Mouse (Mus musculus): ENCODE measurements around the gene Elp1. TPM values are rescaled to one million over a fixed set of nuclear protein-coding genes. Genes with fewer than 3 reads are reported as not detected.
A peak's percentile ranks its signal among the peaks of the same experiment; 100 is the strongest.

Gene Elp1
- polyA plus RNA-seq, 1 experiment from 2014 or later: 25.8 TPM

GRCm38 (mm10) chr4:56840297-56840696 lies 38.2 kb upstream of the Elp1 start:
- H3K36me3 ChIP-seq (ENCODE audit: control insufficient read depth, insufficient read depth): peaks cover 12% of the 10 kb centered on the region; the same call in 1 of the 2 replicates
- ATAC-seq (replicated peaks; ENCODE audit: extremely low read depth, insufficient read depth, low FRiP score): no peak
- no peak overlapping the region for H3K4me3 ChIP-seq (ENCODE audit: low read length)
- 72% methylated on average over 3 of the region's 3 CpGs for WGBS
- H3K9me3 ChIP-seq (replicated peaks; ENCODE audit: control insufficient read depth, low read length): peaks cover 5% of the 10 kb centered on the region; the same call in 1 of the 2 replicates
- H3K9ac ChIP-seq (ENCODE audit: low read length): no peak overlapping the region
- H3K4me2 ChIP-seq (ENCODE audit: low read depth, low read length): no peak overlapping the region
- no peaks in the 10 kb centered on the region for H3K4me1 ChIP-seq (ENCODE audit: control insufficient read depth, insufficient read depth, low read length)
- no peak overlapping the region for H3K27ac ChIP-seq (ENCODE audit: low read length)
- no peaks in the 10 kb centered on the region for H3K27me3 ChIP-seq (ENCODE audit: control insufficient read depth, insufficient read depth, low read length)

- peaks cover 2% of the 10 kb centered on the region; the same call in 1 of the 2 replicates for H3K36me3 ChIP-seq (ENCODE audit: control insufficient read depth, insufficient read depth)
- ATAC-seq (replicated peaks; ENCODE audit: extremely low read depth, insufficient read depth, low FRiP score): no peak
- no peaks in the 10 kb centered on the region for H3K9me3 ChIP-seq (replicated peaks; ENCODE audit: control insufficient read depth, low read length)
Measured at GRCm38 (mm10) chr4:56837661-56838060, 35.5 kb upstream of the Elp1 start.

GRCm38 (mm10) chr4:56831998-56832397 lies 29.9 kb upstream of the Elp1 start:
- Histone ChIP-seq H3K36me3 (ENCODE audit: control insufficient read depth, insufficient read depth) (peaks cover 12% of the 10 kb centered on the region), H3K27me3 (ENCODE audit: control insufficient read depth, insufficient read depth, low read length) (no peaks in the 10 kb centered on the region), H3K4me2 (ENCODE audit: low read depth, low read length) (no peak overlapping the region), H3K9ac (ENCODE audit: low read length) (no peak overlapping the region), H3K4me1 (ENCODE audit: control insufficient read depth, insufficient read depth, low read length) (no peaks in the 10 kb centered on the region), H3K9me3 (replicated peaks; ENCODE audit: control insufficient read depth, low read length) (no peaks in the 10 kb centered on the region), H3K4me3 (ENCODE audit: low read length) (no peak overlapping the region), H3K27ac (ENCODE audit: low read length) (no peak overlapping the region)
- 64% methylated on average over 7 of the region's 7 CpGs for WGBS
- no peak for ATAC-seq (replicated peaks; ENCODE audit: extremely low read depth, insufficient read depth, low FRiP score)

More at GRCm38 (mm10) chr4:56837661-56838060, 35.5 kb upstream of the Elp1 start:
- H3K27me3 ChIP-seq (ENCODE audit: control insufficient read depth, insufficient read depth, low read length): no peaks in the 10 kb centered on the region
- H3K27ac ChIP-seq (ENCODE audit: low read length): no peak overlapping the region
- H3K4me3 ChIP-seq (ENCODE audit: low read length): no peak overlapping the region
- WGBS: 64% methylated on average over 6 of the region's 6 CpGs
- H3K4me2 ChIP-seq (ENCODE audit: low read depth, low read length): no peak overlapping the region
- no peaks in the 10 kb centered on the region for H3K4me1 ChIP-seq (ENCODE audit: control insufficient read depth, insufficient read depth, low read length)
- no peak overlapping the region for H3K9ac ChIP-seq (ENCODE audit: low read length)

- no peaks in the 10 kb centered on the region for H3K27me3 ChIP-seq (ENCODE audit: control insufficient read depth, insufficient read depth, low read length)
- no peaks in the 10 kb centered on the region for H3K9me3 ChIP-seq (replicated peaks; ENCODE audit: control insufficient read depth, low read length)
- H3K4me2 ChIP-seq (ENCODE audit: low read depth, low read length): peak overlapping the region; percentile 30; the same call in 1 of the 2 replicates
- H3K9ac ChIP-seq (ENCODE audit: low read length): no peak overlapping the region
- no peaks in the 10 kb centered on the region for H3K4me1 ChIP-seq (ENCODE audit: control insufficient read depth, insufficient read depth, low read length)
- H3K27ac ChIP-seq (ENCODE audit: low read length): peak overlapping the region; percentile 17; the same call in 1 of the 2 replicates
- H3K4me3 ChIP-seq (ENCODE audit: low read length): no peak overlapping the region
- H3K36me3 ChIP-seq (ENCODE audit: control insufficient read depth, insufficient read depth): peaks cover 12% of the 10 kb centered on the region
- peak; percentile 69 for ATAC-seq (replicated peaks; ENCODE audit: extremely low read depth, insufficient read depth, low FRiP score)
- WGBS: 54% methylated on average over 13 of the region's 13 CpGs
Measured at GRCm38 (mm10) chr4:56831013-56831609, 29.0 kb upstream of the Elp1 start.

- Histone ChIP-seq H3K9me3 (replicated peaks; ENCODE audit: control insufficient read depth, low read length) (no peaks in the 10 kb centered on the region), H3K27ac (ENCODE audit: low read length) (0 out of 2 replicates have a peak overlapping the region, but pooled peaks have one; percentile 31), H3K27me3 (ENCODE audit: control insufficient read depth, insufficient read depth, low read length) (no peaks in the 10 kb centered on the region), H3K36me3 (ENCODE audit: control insufficient read depth, insufficient read depth) (peaks cover 12% of the 10 kb centered on the region), H3K4me3 (ENCODE audit: low read length) (no peak overlapping the region), H3K4me1 (ENCODE audit: control insufficient read depth, insufficient read depth, low read length) (no peaks in the 10 kb centered on the region), H3K9ac (ENCODE audit: low read length) (no peak overlapping the region), H3K4me2 (ENCODE audit: low read depth, low read length) (no peak overlapping the region)
- 55% methylated on average over 7 of the region's 7 CpGs for WGBS
- no peak for ATAC-seq (replicated peaks; ENCODE audit: extremely low read depth, insufficient read depth, low FRiP score)
Measured at GRCm38 (mm10) chr4:56829511-56829921, 27.4 kb upstream of the Elp1 start.

GRCm38 (mm10) chr4:56828932-56829331 lies 26.8 kb upstream of the Elp1 start:
- H3K4me2 ChIP-seq (ENCODE audit: low read depth, low read length): no peak overlapping the region
- no peak overlapping the region for H3K4me3 ChIP-seq (ENCODE audit: low read length)
- no peak overlapping the region for H3K9ac ChIP-seq (ENCODE audit: low read length)
- no peak for ATAC-seq (replicated peaks; ENCODE audit: extremely low read depth, insufficient read depth, low FRiP score)
- no peaks in the 10 kb centered on the region for H3K9me3 ChIP-seq (replicated peaks; ENCODE audit: control insufficient read depth, low read length)
- H3K27ac ChIP-seq (ENCODE audit: low read length): no peak overlapping the region
- H3K4me1 ChIP-seq (ENCODE audit: control insufficient read depth, insufficient read depth, low read length): no peaks in the 10 kb centered on the region
- WGBS: 75% methylated on average over 3 of the region's 3 CpGs
- peaks cover 12% of the 10 kb centered on the region for H3K36me3 ChIP-seq (ENCODE audit: control insufficient read depth, insufficient read depth)
- no peaks in the 10 kb centered on the region for H3K27me3 ChIP-seq (ENCODE audit: control insufficient read depth, insufficient read depth, low read length)

GRCm38 (mm10) chr4:56824231-56824630 lies 22.1 kb upstream of the Elp1 start:
- no peak for ATAC-seq (replicated peaks; ENCODE audit: extremely low read depth, insufficient read depth, low FRiP score)
- H3K27ac ChIP-seq (ENCODE audit: low read length): no peak overlapping the region
- H3K9ac ChIP-seq (ENCODE audit: low read length): no peak overlapping the region
- no peaks in the 10 kb centered on the region for H3K9me3 ChIP-seq (replicated peaks; ENCODE audit: control insufficient read depth, low read length)
- WGBS: 86% methylated on average over 9 of the region's 9 CpGs
- peaks cover 9% of the 10 kb centered on the region for H3K36me3 ChIP-seq (ENCODE audit: control insufficient read depth, insufficient read depth)
- no peak overlapping the region for H3K4me2 ChIP-seq (ENCODE audit: low read depth, low read length)
- no peaks in the 10 kb centered on the region for H3K4me1 ChIP-seq (ENCODE audit: control insufficient read depth, insufficient read depth, low read length)
- H3K4me3 ChIP-seq (ENCODE audit: low read length): no peak overlapping the region
- H3K27me3 ChIP-seq (ENCODE audit: control insufficient read depth, insufficient read depth, low read length): no peaks in the 10 kb centered on the region

- no peaks in the 10 kb centered on the region for H3K4me1 ChIP-seq (ENCODE audit: control insufficient read depth, insufficient read depth, low read length)
- no peak overlapping the region; the same call in 1 of the 2 replicates for H3K27ac ChIP-seq (ENCODE audit: low read length)
- H3K4me3 ChIP-seq (ENCODE audit: low read length): no peak overlapping the region
- H3K4me2 ChIP-seq (ENCODE audit: low read depth, low read length): no peak overlapping the region
- H3K27me3 ChIP-seq (ENCODE audit: control insufficient read depth, insufficient read depth, low read length): no peaks in the 10 kb centered on the region
- ATAC-seq (replicated peaks; ENCODE audit: extremely low read depth, insufficient read depth, low FRiP score): no peak
- H3K36me3 ChIP-seq (ENCODE audit: control insufficient read depth, insufficient read depth): peaks cover 8% of the 10 kb centered on the region; the same call in 1 of the 2 replicates
- H3K9me3 ChIP-seq (replicated peaks; ENCODE audit: control insufficient read depth, low read length): no peaks in the 10 kb centered on the region
- no peak overlapping the region for H3K9ac ChIP-seq (ENCODE audit: low read length)
Measured at GRCm38 (mm10) chr4:56820017-56820550, 18.0 kb upstream of the Elp1 start.

GRCm38 (mm10) chr4:56815131-56815530 lies 13.0 kb upstream of the Elp1 start:
- H3K9me3 ChIP-seq (replicated peaks; ENCODE audit: control insufficient read depth, low read length): no peaks in the 10 kb centered on the region
- 84% methylated on average over 8 of the region's 8 CpGs for WGBS
- ATAC-seq (replicated peaks; ENCODE audit: extremely low read depth, insufficient read depth, low FRiP score): no peak
- H3K9ac ChIP-seq (ENCODE audit: low read length): no peak overlapping the region
- no peaks in the 10 kb centered on the region for H3K4me1 ChIP-seq (ENCODE audit: control insufficient read depth, insufficient read depth, low read length)
- no peak overlapping the region for H3K4me2 ChIP-seq (ENCODE audit: low read depth, low read length)
- H3K27ac ChIP-seq (ENCODE audit: low read length): no peak overlapping the region
- H3K36me3 ChIP-seq (ENCODE audit: control insufficient read depth, insufficient read depth): peaks cover 7% of the 10 kb centered on the region; the same call in 1 of the 2 replicates
- no peaks in the 10 kb centered on the region for H3K27me3 ChIP-seq (ENCODE audit: control insufficient read depth, insufficient read depth, low read length)
- H3K4me3 ChIP-seq (ENCODE audit: low read length): no peak overlapping the region
